Mouse (Mus musculus): Measurements from ENCODE around the gene Fdxr. TPM values are rescaled to one million over a fixed set of nuclear protein-coding genes. Genes with fewer than 3 reads are reported as not detected.

Gene Fdxr
- total RNA-seq, 2 experiments from 2014 or later = 9.7 to 23.9 TPM

GRCm38 (mm10) chr11:115290919-115291318 is 14.1 kb upstream of the Fdxr start:
- no peak for ATAC-seq (replicated peaks; ENCODE audit: poor library complexity, severe bottlenecking)

GRCm38 (mm10) chr11:115290314-115290713 is 13.5 kb upstream of the Fdxr start:
- ATAC-seq (replicated peaks; ENCODE audit: poor library complexity, severe bottlenecking) = no peak

GRCm38 (mm10) chr11:115289885-115290284 is 13.0 kb upstream of the Fdxr start:
- ATAC-seq (replicated peaks; ENCODE audit: poor library complexity, severe bottlenecking) = no peak

GRCm38 (mm10) chr11:115288305-115288704 is 11.5 kb upstream of the Fdxr start:
- ATAC-seq (replicated peaks; ENCODE audit: poor library complexity, severe bottlenecking) = no peak

- ATAC-seq (replicated peaks; ENCODE audit: poor library complexity, severe bottlenecking) = peak; percentile 42; the same call in 1 of the 2 replicates
Observed at GRCm38 (mm10) chr11:115287386-115287785, 10.5 kb upstream of the Fdxr start.

- no peak for ATAC-seq (replicated peaks; ENCODE audit: poor library complexity, severe bottlenecking)
Observed at GRCm38 (mm10) chr11:115286201-115286993, 9.5 kb upstream of the Fdxr start.

GRCm38 (mm10) chr11:115285282-115285681 is 8.4 kb upstream of the Fdxr start:
- peak; percentile 75 for ATAC-seq (replicated peaks; ENCODE audit: poor library complexity, severe bottlenecking)

- ATAC-seq (replicated peaks; ENCODE audit: poor library complexity, severe bottlenecking) = no peak
Observed at GRCm38 (mm10) chr11:115283891-115284620, 7.2 kb upstream of the Fdxr start.

- no peak for ATAC-seq (replicated peaks; ENCODE audit: poor library complexity, severe bottlenecking)
Observed at GRCm38 (mm10) chr11:115283486-115283765, 6.6 kb upstream of the Fdxr start.

GRCm38 (mm10) chr11:115282723-115283485 is 6.1 kb upstream of the Fdxr start:
- ATAC-seq (replicated peaks; ENCODE audit: poor library complexity, severe bottlenecking) = no peak

- ATAC-seq (replicated peaks; ENCODE audit: poor library complexity, severe bottlenecking) = no peak
Observed at GRCm38 (mm10) chr11:115282295-115282694, 5.4 kb upstream of the Fdxr start.

- peak; percentile 44 for ATAC-seq (replicated peaks; ENCODE audit: poor library complexity, severe bottlenecking)
Observed at GRCm38 (mm10) chr11:115279726-115280125, 2.9 kb upstream of the Fdxr start.

GRCm38 (mm10) chr11:115278176-115278575 is 1.3 kb upstream of the Fdxr start:
- ATAC-seq (replicated peaks; ENCODE audit: poor library complexity, severe bottlenecking) = no peak

- ATAC-seq (replicated peaks; ENCODE audit: poor library complexity, severe bottlenecking) = no peak
Observed at GRCm38 (mm10) chr11:115277604-115277975, 740 bp upstream of the Fdxr start.

- ATAC-seq (replicated peaks; ENCODE audit: poor library complexity, severe bottlenecking) = no peak
Observed at GRCm38 (mm10) chr11:115275954-115276353, 896 bp downstream of the Fdxr start.

GRCm38 (mm10) chr11:115275509-115275908 is 1.3 kb downstream of the Fdxr start:
- no peak for ATAC-seq (replicated peaks; ENCODE audit: poor library complexity, severe bottlenecking)

GRCm38 (mm10) chr11:115274771-115275170 is 2.1 kb downstream of the Fdxr start:
- no peak for ATAC-seq (replicated peaks; ENCODE audit: poor library complexity, severe bottlenecking)

- no peak for ATAC-seq (replicated peaks; ENCODE audit: poor library complexity, severe bottlenecking)
Observed at GRCm38 (mm10) chr11:115274178-115274577, 2.7 kb downstream of the Fdxr start.

- ATAC-seq (replicated peaks; ENCODE audit: poor library complexity, severe bottlenecking) = no peak
Observed at GRCm38 (mm10) chr11:115273735-115274134, 3.1 kb downstream of the Fdxr start.

GRCm38 (mm10) chr11:115272894-115273498 is 3.9 kb downstream of the Fdxr start:
- ATAC-seq (replicated peaks; ENCODE audit: poor library complexity, severe bottlenecking) = no peak

- ATAC-seq (replicated peaks; ENCODE audit: poor library complexity, severe bottlenecking) = no peak
Observed at GRCm38 (mm10) chr11:115271481-115271880, 5.4 kb downstream of the Fdxr start.

Measured in granulocyte monocyte progenitor cell, adult 5-6 weeks (primary cell).